Mouse (Mus musculus) cortical plate, adult 2 months (tissue): ENCODE data around the gene Uqcr11. TPM values are rescaled to one million over a fixed set of nuclear protein-coding genes. Genes with fewer than 3 reads are reported as not detected.
A peak's percentile ranks its signal among the peaks of the same experiment; 100 is the strongest.

Source experiments
- H3K27ac ChIP-seq: fragments of 200-500 bp; 2 replicates; pipeline ENCODE4 v1.5.1; 2012; ENCODE audit warnings: low read length, control low read depth, inconsistent platforms; ENCODE audit not compliant: insufficient read depth
- H3K4me1 ChIP-seq: fragments of 200-500 bp; 2 replicates; pipeline ENCODE4 v1.6.1; 2011; ENCODE audit warnings: low read length; ENCODE audit not compliant: control insufficient read depth, insufficient read depth
- H3K4me3 ChIP-seq: fragments of 200-500 bp; 2 replicates; pipeline ENCODE4 v1.5.1; 2011; ENCODE audit warnings: mild to moderate bottlenecking, low read length, control low read depth; ENCODE audit not compliant: insufficient read depth
- CTCF ChIP-seq: fragments of 200-500 bp; IDR thresholded peaks from 2 replicates; pipeline ENCODE4 v1.5.1; 2011; ENCODE audit warnings: mild to moderate bottlenecking, control low read depth, low read length; ENCODE audit not compliant: insufficient read depth; ENCODE audit errors: extremely low read depth
- POLR2A ChIP-seq: fragments of 200-500 bp; IDR thresholded peaks from 2 replicates; pipeline ENCODE4 v1.6.1; 2011; ENCODE audit warnings: mild to moderate bottlenecking, low read length, control low read depth; ENCODE audit not compliant: insufficient read depth; ENCODE audit errors: extremely low read depth
- polyA plus RNA-seq: library from polyadenylated mRNA; depleted of rRNA; stranded (reverse); fragments of >200 nt; gene quantifications from 2 replicates; pipeline ENCODE4 v1.2.3, GENCODE M21; 2012; rRNA removed

The Uqcr11 gene
- polyA plus RNA-seq = 1,456 and 1,595 TPM in 2 replicates

GRCm38 (mm10) chr10:80406684-80407501 lies at the start of gene Uqcr11:
Uqcr11 (minus strand) TSS chr10:80406830.
- Histone ChIP-seq H3K27ac (peak within 1 kb of the TSS; percentile 14; the same call in 1 of the 2 replicates), H3K4me3 (peak within 1 kb of the TSS; percentile 72), H3K4me1 (peaks cover 9% of the 10 kb centered on the region)
- peak; percentile 99 for TF ChIP-seq POLR2A
- TF ChIP-seq CTCF = no peak

GRCm38 (mm10) chr10:80455697-80456096 lies 49.1 kb upstream of the Uqcr11 start:
- TF ChIP-seq CTCF (no peak), POLR2A (no peak)
- H3K4me1 ChIP-seq = no peaks in the 10 kb centered on the region
- no peak overlapping the region for H3K27ac ChIP-seq
- H3K4me3 ChIP-seq = no peak overlapping the region

GRCm38 (mm10) chr10:80454781-80455180 lies 48.2 kb upstream of the Uqcr11 start:
- no peak overlapping the region for H3K4me3 ChIP-seq
- TF ChIP-seq CTCF (no peak), POLR2A (no peak)
- no peak overlapping the region for H3K27ac ChIP-seq
- H3K4me1 ChIP-seq = no peaks in the 10 kb centered on the region

- no peak overlapping the region for H3K27ac ChIP-seq
- no peak overlapping the region for H3K4me3 ChIP-seq
- H3K4me1 ChIP-seq = no peaks in the 10 kb centered on the region
- TF ChIP-seq POLR2A (no peak), CTCF (no peak)
Observed at GRCm38 (mm10) chr10:80453601-80454000, 47.0 kb upstream of the Uqcr11 start.

- TF ChIP-seq CTCF (no peak), POLR2A (no peak)
- Histone ChIP-seq H3K4me3 (no peak overlapping the region), H3K4me1 (no peaks in the 10 kb centered on the region), H3K27ac (no peak overlapping the region)
Observed at GRCm38 (mm10) chr10:80450599-80450998, 44.0 kb upstream of the Uqcr11 start.

- no peak overlapping the region for H3K4me3 ChIP-seq
- H3K27ac ChIP-seq = no peak overlapping the region
- TF ChIP-seq CTCF (peak; percentile 94), POLR2A (no peak)
- H3K4me1 ChIP-seq = no peaks in the 10 kb centered on the region
Observed at GRCm38 (mm10) chr10:80445898-80446601, 39.4 kb upstream of the Uqcr11 start.

- no peaks in the 10 kb centered on the region for H3K4me1 ChIP-seq
- TF ChIP-seq POLR2A (no peak), CTCF (no peak)
Observed at GRCm38 (mm10) chr10:80445052-80445451, 38.4 kb upstream of the Uqcr11 start.

GRCm38 (mm10) chr10:80444339-80445045 lies 37.9 kb upstream of the Uqcr11 start:
- no peak for TF ChIP-seq CTCF
- no peak for TF ChIP-seq POLR2A
- Histone ChIP-seq H3K4me3 (no peak overlapping the region), H3K27ac (no peak overlapping the region), H3K4me1 (no peaks in the 10 kb centered on the region)

More at GRCm38 (mm10) chr10:80445052-80445451, 38.4 kb upstream of the Uqcr11 start:
- no peak overlapping the region for H3K27ac ChIP-seq
- H3K4me3 ChIP-seq = no peak overlapping the region

- TF ChIP-seq CTCF (no peak), POLR2A (no peak)
- no peak overlapping the region for H3K4me3 ChIP-seq
Observed at GRCm38 (mm10) chr10:80443575-80444278, 37.1 kb upstream of the Uqcr11 start.

More at GRCm38 (mm10) chr10:80443575-80444278, 37.1 kb upstream of the Uqcr11 start:
- Histone ChIP-seq H3K4me1 (no peaks in the 10 kb centered on the region), H3K27ac (no peak overlapping the region)
